Mouse (Mus musculus): ENCODE results near the gene Gmeb2. TPM values are rescaled to one million over a fixed set of nuclear protein-coding genes. Genes with fewer than 3 reads are reported as not detected.

The Gmeb2 gene
- polyA plus RNA-seq, 2 experiments: 7.6 to 12.2 TPM

DNA sequence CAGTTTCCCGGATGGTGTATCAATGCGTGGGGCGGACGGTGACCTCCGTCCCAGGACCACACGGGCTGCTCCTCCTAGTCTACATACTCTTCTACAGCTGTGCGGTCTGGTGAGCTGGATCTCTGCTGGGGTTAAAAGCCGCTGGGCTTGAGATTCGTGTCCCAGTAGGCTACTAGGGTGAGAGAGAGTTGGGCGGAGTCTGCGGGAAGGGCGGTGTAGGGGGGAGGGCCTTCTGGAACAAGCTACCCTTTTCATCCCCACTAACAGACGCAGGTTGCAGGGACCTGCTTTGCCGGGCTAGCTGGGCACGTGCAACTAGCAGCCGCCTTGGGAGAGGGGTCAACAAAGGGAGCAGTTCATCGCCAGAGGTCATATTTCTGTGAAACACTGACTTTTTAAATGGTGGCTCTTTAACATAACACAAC lies 74.8 kb downstream of the Gmeb2 start, which contains the start of gene Srms:
TSS of gene Srms (minus strand) at position 165 of the 425 bp plus-strand sequence.
- Histone ChIP-seq H3K4me2 (ENCODE audit: low read depth) (peak within 1 kb of the TSS; percentile 65), H3K27me3 (ENCODE audit: control insufficient read depth, insufficient read depth, low read length) (peaks cover 42% of the 10 kb centered on the region), H3K36me3 (replicated peaks; ENCODE audit: control insufficient read depth, insufficient read depth, low read depth) (no peaks in the 10 kb centered on the region), H3K4me3 (ENCODE audit: insufficient read depth in 1 of 2, low read depth in 2 of 2, low read length in 2 of 2) (peak within 1 kb of the TSS; percentile 17 to 43), H3K9ac (replicated peaks) (peak within 1 kb of the TSS; percentile 16), H3K27ac (no peak within 1 kb of the TSS), H3K9me3 (ENCODE audit: control insufficient read depth, low read length) (no peaks in the 10 kb centered on the region), H3K4me1 (replicated peaks; ENCODE audit: control insufficient read depth in 2 of 2, insufficient read depth in 2 of 2, low read length in 1 of 2) (peaks cover 4 to 9% of the 10 kb centered on the region in 2 experiments)
- 1% methylated on average over 17 of the region's 17 CpGs for WGBS (ENCODE audit: insufficient replicate concordance)
- ATAC-seq (ENCODE audit: insufficient read depth): peak; percentile 57
- no peak for DNase-seq (ENCODE audit: low read depth in 3 of 3, low spot score in 3 of 3)
- TF ChIP-seq CTCF (IDR thresholded peaks at IDR 0.05; ENCODE audit: low read depth) (no peak), EP300 (IDR thresholded peaks at IDR 0.05; ENCODE audit: low read depth) (no peak)

DNA sequence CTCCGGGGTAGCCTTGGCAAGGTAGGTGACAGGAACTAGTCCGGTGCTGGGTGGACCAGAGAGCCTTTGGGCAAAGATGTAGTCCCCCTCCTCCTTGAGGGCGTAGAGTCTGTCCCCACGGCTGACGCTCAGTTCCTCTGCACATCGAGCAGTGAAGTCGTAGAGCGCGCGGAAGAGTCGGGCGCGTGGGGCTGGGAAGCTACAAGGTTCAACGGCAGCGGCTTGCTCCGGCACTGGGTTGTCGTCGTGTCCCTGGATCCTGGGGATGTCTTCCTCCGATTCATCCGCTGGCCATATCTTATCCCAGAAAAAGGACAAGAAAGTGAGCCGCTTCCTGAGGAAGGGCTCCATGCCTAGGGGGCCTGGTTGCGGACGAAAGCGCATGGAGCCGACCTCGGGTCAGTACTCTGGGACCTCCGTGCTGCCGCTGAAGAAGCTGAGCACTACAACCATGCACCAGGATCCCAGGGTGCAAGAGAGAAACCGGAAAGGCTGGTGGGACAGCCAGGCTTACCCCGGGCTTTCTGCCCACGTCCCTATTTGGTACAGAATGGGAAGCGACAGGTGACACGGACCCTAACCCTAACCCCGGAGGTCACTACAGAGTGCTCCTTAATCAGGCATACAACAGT lies 75.3 kb downstream of the Gmeb2 start:
- Histone ChIP-seq H3K4me1 (replicated peaks; ENCODE audit: control insufficient read depth in 2 of 2, insufficient read depth in 2 of 2, low read length in 1 of 2) (peaks cover 4 to 9% of the 10 kb centered on the region in 2 experiments), H3K36me3 (replicated peaks; ENCODE audit: control insufficient read depth, insufficient read depth, low read depth) (no peaks in the 10 kb centered on the region), H3K27ac (no peak overlapping the region), H3K27me3 (ENCODE audit: control insufficient read depth, insufficient read depth, low read length) (peaks cover 42% of the 10 kb centered on the region), H3K4me2 (ENCODE audit: low read depth) (peak overlapping the region; percentile 65), H3K9me3 (ENCODE audit: control insufficient read depth, low read length) (no peaks in the 10 kb centered on the region), H3K9ac (replicated peaks) (peak overlapping the region; percentile 16), H3K4me3 (ENCODE audit: insufficient read depth in 1 of 2, low read depth in 2 of 2, low read length in 2 of 2) (peak overlapping the region; percentile 17 to 43)
- no peak for DNase-seq (ENCODE audit: low read depth in 3 of 3, low spot score in 3 of 3)
- TF ChIP-seq CTCF (IDR thresholded peaks at IDR 0.05; ENCODE audit: low read depth) (no peak), EP300 (IDR thresholded peaks at IDR 0.05; ENCODE audit: low read depth) (no peak)
- 4% methylated on average over 34 of the region's 34 CpGs for WGBS (ENCODE audit: insufficient replicate concordance)
- peak; percentile 21 for ATAC-seq (ENCODE audit: insufficient read depth)

DNA sequence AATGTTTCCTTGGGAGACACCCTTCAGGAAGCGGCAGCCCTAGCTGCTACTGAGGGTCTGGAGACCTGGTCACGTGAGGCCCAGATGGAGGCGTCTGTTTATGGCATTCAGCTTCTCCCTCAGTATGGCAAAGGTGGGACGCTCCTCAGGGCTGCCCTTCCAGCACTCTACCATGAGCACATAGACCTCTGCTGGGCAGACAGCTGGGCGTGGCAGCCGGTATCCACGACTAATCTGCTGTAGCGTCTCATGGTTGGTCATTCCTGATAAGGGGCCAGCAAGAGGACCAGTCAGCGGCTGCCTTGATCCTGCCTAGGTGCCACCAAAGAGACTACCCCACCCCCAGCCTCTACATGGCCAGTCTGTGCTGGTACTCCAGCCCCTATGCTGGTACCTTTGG lies 81.7 kb downstream of the Gmeb2 start:
- H3K9me3 ChIP-seq (ENCODE audit: control insufficient read depth, low read length): no peaks in the 10 kb centered on the region
- H3K9ac ChIP-seq (replicated peaks): peak overlapping the region; percentile 10; the same call in 1 of the 2 replicates
- ATAC-seq (ENCODE audit: insufficient read depth) (peak; percentile 98), DNase-seq (ENCODE audit: low read depth in 3 of 3, low spot score in 3 of 3) (peak; percentile 71 to 75 (median 71))
- H3K4me1 ChIP-seq (replicated peaks; ENCODE audit: control insufficient read depth in 2 of 2, insufficient read depth in 2 of 2, low read length in 1 of 2): peaks cover 25 to 35% of the 10 kb centered on the region in 2 experiments
- peaks cover 8% of the 10 kb centered on the region for H3K27me3 ChIP-seq (ENCODE audit: control insufficient read depth, insufficient read depth, low read length)
- H3K36me3 ChIP-seq (replicated peaks; ENCODE audit: control insufficient read depth, insufficient read depth, low read depth): no peaks in the 10 kb centered on the region
- TF ChIP-seq EP300 (IDR thresholded peaks at IDR 0.05; ENCODE audit: low read depth) (peak; percentile 77), CTCF (IDR thresholded peaks at IDR 0.05; ENCODE audit: low read depth) (peak; percentile 8; the same call in 1 of the 2 replicates)
- WGBS (ENCODE audit: insufficient replicate concordance): 19% methylated on average over 9 of the region's 9 CpGs
- peak overlapping the region; percentile 63 for H3K27ac ChIP-seq
- H3K4me3 ChIP-seq (ENCODE audit: insufficient read depth in 1 of 2, low read depth in 2 of 2, low read length in 2 of 2): peak overlapping the region; percentile 18; a peak in 2 of 4 replicates
- H3K4me2 ChIP-seq (ENCODE audit: low read depth): peak overlapping the region; percentile 62

DNA sequence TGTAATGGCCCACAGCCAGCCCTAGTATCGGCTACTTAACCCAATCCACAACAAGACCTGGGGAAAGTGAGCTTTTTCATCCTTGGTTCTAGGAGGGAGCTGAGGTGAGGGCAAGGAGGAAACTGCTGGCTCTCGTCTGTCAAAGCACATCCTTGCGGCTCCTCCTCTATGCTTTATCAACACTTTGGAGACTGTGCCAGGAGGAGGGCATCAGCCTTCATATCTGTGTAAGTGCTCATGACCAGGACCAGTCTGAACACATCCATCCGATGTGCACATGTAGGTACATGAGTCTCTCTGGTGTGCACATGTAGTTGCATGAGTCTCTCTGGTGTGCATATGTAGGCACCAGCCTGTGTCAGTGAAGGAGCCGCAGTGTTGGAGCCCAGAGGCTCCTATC lies 82.2 kb downstream of the Gmeb2 start:
- ATAC-seq (ENCODE audit: insufficient read depth): peak; percentile 83

DNA sequence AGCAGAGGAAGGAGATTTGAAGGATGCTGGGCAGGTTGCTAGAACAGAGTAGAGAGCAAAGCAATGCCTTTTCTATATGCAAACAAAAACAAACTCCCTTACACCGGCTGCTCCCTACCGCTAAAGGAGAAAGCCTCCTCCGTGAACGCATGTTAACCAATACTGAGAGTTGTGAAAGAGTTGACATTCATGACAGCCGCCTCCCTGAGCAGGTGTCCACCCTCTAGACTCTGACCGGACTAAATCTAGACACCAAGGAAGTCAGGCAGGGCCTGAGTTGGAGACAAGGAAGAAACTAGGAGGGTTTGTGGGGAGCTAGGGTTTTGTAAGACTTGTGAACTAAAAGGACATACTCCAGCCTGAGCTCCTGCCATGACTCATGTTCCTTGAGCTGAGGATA lies 84.9 kb downstream of the Gmeb2 start:
- no peaks in the 10 kb centered on the region for H3K27me3 ChIP-seq (ENCODE audit: control insufficient read depth, insufficient read depth, low read length)
- no peaks in the 10 kb centered on the region for H3K36me3 ChIP-seq (replicated peaks; ENCODE audit: control insufficient read depth, insufficient read depth, low read depth)
- no peak for DNase-seq (ENCODE audit: low read depth in 3 of 3, low spot score in 3 of 3)
- WGBS (ENCODE audit: insufficient replicate concordance): 64% methylated on average over 6 of the region's 6 CpGs
- H3K4me1 ChIP-seq (replicated peaks; ENCODE audit: control insufficient read depth in 2 of 2, insufficient read depth in 2 of 2, low read length in 1 of 2): peaks cover 25 to 35% of the 10 kb centered on the region in 2 experiments
- H3K4me2 ChIP-seq (ENCODE audit: low read depth): no peak overlapping the region
- ATAC-seq (ENCODE audit: insufficient read depth): no peak
- no peak overlapping the region for H3K4me3 ChIP-seq (ENCODE audit: insufficient read depth in 1 of 2, low read depth in 2 of 2, low read length in 2 of 2)
- H3K27ac ChIP-seq: no peak overlapping the region
- no peak overlapping the region for H3K9ac ChIP-seq (replicated peaks)
- H3K9me3 ChIP-seq (ENCODE audit: control insufficient read depth, low read length): no peaks in the 10 kb centered on the region
- TF ChIP-seq EP300 (IDR thresholded peaks at IDR 0.05; ENCODE audit: low read depth) (no peak), CTCF (IDR thresholded peaks at IDR 0.05; ENCODE audit: low read depth) (no peak)

More for the DNA sequence above, 82.2 kb downstream of the Gmeb2 start:
- Histone ChIP-seq H3K27me3 (ENCODE audit: control insufficient read depth, insufficient read depth, low read length) (peaks cover 3% of the 10 kb centered on the region), H3K4me2 (ENCODE audit: low read depth) (peak overlapping the region; percentile 62), H3K4me1 (replicated peaks; ENCODE audit: control insufficient read depth in 2 of 2, insufficient read depth in 2 of 2, low read length in 1 of 2) (peaks cover 25 to 35% of the 10 kb centered on the region in 2 experiments), H3K9me3 (ENCODE audit: control insufficient read depth, low read length) (no peaks in the 10 kb centered on the region), H3K9ac (replicated peaks) (peak overlapping the region; percentile 10; the same call in 1 of the 2 replicates), H3K4me3 (ENCODE audit: insufficient read depth in 1 of 2, low read depth in 2 of 2, low read length in 2 of 2) (peak overlapping the region in 1 of 2 experiments; percentile 18; a peak in 1 of 4 replicates), H3K36me3 (replicated peaks; ENCODE audit: control insufficient read depth, insufficient read depth, low read depth) (no peaks in the 10 kb centered on the region), H3K27ac (peak overlapping the region; percentile 63)
- 45% methylated on average over 5 of the region's 5 CpGs for WGBS (ENCODE audit: insufficient replicate concordance)
- no peak for DNase-seq (ENCODE audit: low read depth in 3 of 3, low spot score in 3 of 3)
- TF ChIP-seq EP300 (IDR thresholded peaks at IDR 0.05; ENCODE audit: low read depth): no peak
- no peak for TF ChIP-seq CTCF (IDR thresholded peaks at IDR 0.05; ENCODE audit: low read depth)
